Mouse (Mus musculus) MEL (cell line): Measurements from ENCODE around the gene Asic3. TPM values are rescaled to one million over a fixed set of nuclear protein-coding genes. Genes with fewer than 3 reads are reported as not detected.

ENCODE experiments used
- DNase-seq: peaks from one replicate; pipeline ENCODE4 v3.0.0; 2011; ENCODE audit warnings: low read depth, low spot score
- H3K27ac ChIP-seq: 2 replicates; pipeline ENCODE4 v1.5.1; 2012; ENCODE audit warnings: low read depth, mild to moderate bottlenecking, control low read depth, low read length, moderate library complexity; ENCODE audit not compliant: control insufficient read depth
- H3K27me3 ChIP-seq, 2 experiments: fragments of 150-350 bp in 1 of 2; sonication (generic) in 1 of 2; 2 replicates each; pipeline ENCODE4 v1.6.1; 2012; ENCODE audit warnings: low read length in 2 of 2, mild to moderate bottlenecking in 2 of 2, improper control_type of control experiment in 1 of 2, moderate library complexity in 1 of 2; ENCODE audit not compliant: insufficient read depth in 2 of 2, control insufficient read depth in 1 of 2
- H3K36me3 ChIP-seq, 2 experiments: 2 replicates each; pipeline ENCODE4 v1.6.1; 2012 to 2014; ENCODE audit warnings: low read length in 2 of 2, improper control_type of control experiment in 1 of 2, inconsistent platforms in 1 of 2, mild to moderate bottlenecking in 1 of 2; ENCODE audit not compliant: insufficient read depth in 2 of 2, control insufficient read depth in 1 of 2
- H3K4me1 ChIP-seq, 2 experiments: fragments of 150-350 bp in 1 of 2; sonication (generic) in 1 of 2; 2 replicates each; pipeline ENCODE4 v1.6.1; 2012; ENCODE audit warnings: low read length in 2 of 2, improper control_type of control experiment in 1 of 2, mild to moderate bottlenecking in 1 of 2; ENCODE audit not compliant: insufficient read depth in 2 of 2, control insufficient read depth in 1 of 2
- H3K4me3 ChIP-seq, 2 experiments: fragments of 150-350 bp in 1 of 2; sonication (generic) in 1 of 2; 2 replicates each; pipeline ENCODE4 v1.5.1; 2012; ENCODE audit warnings: low read depth in 2 of 2, low read length in 2 of 2, mild to moderate bottlenecking in 2 of 2, moderate library complexity in 2 of 2, control low read depth in 1 of 2, improper control_type of control experiment in 1 of 2; ENCODE audit not compliant: control insufficient read depth in 1 of 2, insufficient read depth in 1 of 2
- H3K79me2 ChIP-seq: 2 replicates; pipeline ENCODE4 v1.6.1; 2012; ENCODE audit warnings: mild to moderate bottlenecking, low read length, moderate library complexity; ENCODE audit not compliant: control insufficient read depth, poor library complexity, insufficient read depth
- H3K9ac ChIP-seq: 2 replicates; pipeline ENCODE4 v1.6.1; 2012; ENCODE audit warnings: low read depth, mild to moderate bottlenecking, control low read depth, low read length, moderate library complexity; ENCODE audit not compliant: control insufficient read depth, poor library complexity, severe bottlenecking
- H3K9me3 ChIP-seq: fragments of 150-350 bp; sonication (generic); replicated peaks from 2 replicates; pipeline ENCODE4 v1.6.1; 2012; ENCODE audit warnings: mild to moderate bottlenecking, low read length, improper control_type of control experiment, moderate library complexity; ENCODE audit not compliant: insufficient read depth
- BHLHE40 ChIP-seq: IDR thresholded peaks from 2 replicates; pipeline ENCODE4 v1.6.1; 2012; ENCODE audit warnings: low read depth, mild to moderate bottlenecking, inconsistent platforms, low read length, improper control_type of control experiment, borderline replicate concordance
- ELF1 ChIP-seq: IDR thresholded peaks from 2 replicates; pipeline ENCODE4 v1.6.1; 2014; ENCODE audit warnings: low read depth, mild to moderate bottlenecking, inconsistent platforms, low read length, improper control_type of control experiment, moderate library complexity
- ETS1 ChIP-seq: IDR thresholded peaks from 2 replicates; pipeline ENCODE4 v1.6.1; 2012; ENCODE audit warnings: low read depth, mild to moderate bottlenecking, inconsistent platforms, low read length, improper control_type of control experiment, moderate library complexity
- JUND ChIP-seq: IDR thresholded peaks from 2 replicates; pipeline ENCODE4 v1.6.1; 2011; ENCODE audit warnings: low read depth, mild to moderate bottlenecking, improper control_type of control experiment, low read length
- MYC ChIP-seq: IDR thresholded peaks from 2 replicates; pipeline ENCODE4 v1.6.1; 2011; ENCODE audit warnings: low read depth, mild to moderate bottlenecking, low read length, improper control_type of control experiment, moderate library complexity
- RAD21 ChIP-seq: IDR thresholded peaks from 2 replicates; pipeline ENCODE4 v1.6.1; 2011; ENCODE audit warnings: mild to moderate bottlenecking, low read depth, low read length, improper control_type of control experiment
- SIN3A ChIP-seq: IDR thresholded peaks from 2 replicates; pipeline ENCODE4 v1.6.1; 2012; ENCODE audit warnings: low read length, improper control_type of control experiment, inconsistent platforms
- TAL1 ChIP-seq: IDR thresholded peaks from 2 replicates; pipeline ENCODE4 v1.6.1; 2012; ENCODE audit warnings: mild to moderate bottlenecking, inconsistent platforms, low read length, moderate library complexity, mixed read lengths
- TBP ChIP-seq: IDR thresholded peaks from 2 replicates; pipeline ENCODE4 v1.8.0; 2011; ENCODE audit warnings: low read depth, low read length, improper control_type of control experiment
- TCF12 ChIP-seq: IDR thresholded peaks from 2 replicates; pipeline ENCODE4 v1.6.1; 2014; ENCODE audit warnings: low read depth, mild to moderate bottlenecking, inconsistent platforms, low read length, improper control_type of control experiment, moderate library complexity
- ZC3H11A ChIP-seq: IDR thresholded peaks from 2 replicates; pipeline ENCODE4 v1.6.1; 2012; ENCODE audit warnings: low read depth, mild to moderate bottlenecking, inconsistent platforms, low read length, improper control_type of control experiment
- polyA plus RNA-seq, 2 experiments: library from polyadenylated mRNA; stranded (reverse) in 1 of 2; unstranded in 1 of 2; fragments of >175 nt in 1 of 2; fragments of >200 nt in 1 of 2; gene quantifications; 2 replicates each; pipeline versions ENCODE4 v1.2.1 to v1.2.4; 2012; ENCODE audit warnings: low replicate concordance in 2 of 2, low read depth in 1 of 2; ENCODE audit not compliant: insufficient read length in 2 of 2, insufficient read depth in 1 of 2, missing spikeins in 1 of 2
- total RNA-seq: library from RNA; depleted of rRNA; stranded (reverse); fragments of 300-350 nt; gene quantifications from 2 replicates; pipeline ENCODE4 v1.2.3, GENCODE M21; 2012

Gene Asic3
- total and polyA plus RNA-seq, 3 experiments: 0.04 to 0.35 TPM; not detected in 1

DNA sequence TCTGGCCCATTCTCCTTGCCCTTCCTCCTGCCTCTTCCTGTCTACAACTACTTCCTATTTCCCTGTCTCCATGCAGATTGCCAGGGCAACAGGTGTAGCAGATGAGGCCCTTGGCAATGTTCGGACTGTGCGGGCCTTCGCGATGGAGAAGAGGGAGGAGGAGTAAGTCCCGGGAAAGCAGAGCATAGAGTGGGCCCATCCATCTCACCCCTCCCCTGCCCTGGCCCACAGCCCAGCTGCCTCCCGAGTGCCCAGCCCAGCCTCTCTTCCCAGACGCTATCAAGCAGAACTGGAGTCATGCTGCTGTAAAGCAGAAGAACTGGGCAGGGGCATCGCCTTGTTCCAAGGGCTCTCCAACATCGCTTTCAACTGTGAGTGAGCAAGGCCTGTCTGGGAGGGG, 11.2 kb upstream of the Asic3 start:
- TF ChIP-seq RAD21 (no peak), TBP (no peak)
- Histone ChIP-seq H3K36me3 (peaks cover 2 to 20% of the 10 kb centered on the region in 2 experiments; a peak in 3 of 4 replicates), H3K9ac (no peak overlapping the region), H3K79me2 (no peaks in the 10 kb centered on the region), H3K4me3 (no peak overlapping the region), H3K9me3 (no peaks in the 10 kb centered on the region), H3K4me1 (peaks cover 17 to 24% of the 10 kb centered on the region in 2 experiments), H3K27me3 (no peaks in the 10 kb centered on the region), H3K27ac (no peak overlapping the region)
- DNase-seq: no peak

DNA sequence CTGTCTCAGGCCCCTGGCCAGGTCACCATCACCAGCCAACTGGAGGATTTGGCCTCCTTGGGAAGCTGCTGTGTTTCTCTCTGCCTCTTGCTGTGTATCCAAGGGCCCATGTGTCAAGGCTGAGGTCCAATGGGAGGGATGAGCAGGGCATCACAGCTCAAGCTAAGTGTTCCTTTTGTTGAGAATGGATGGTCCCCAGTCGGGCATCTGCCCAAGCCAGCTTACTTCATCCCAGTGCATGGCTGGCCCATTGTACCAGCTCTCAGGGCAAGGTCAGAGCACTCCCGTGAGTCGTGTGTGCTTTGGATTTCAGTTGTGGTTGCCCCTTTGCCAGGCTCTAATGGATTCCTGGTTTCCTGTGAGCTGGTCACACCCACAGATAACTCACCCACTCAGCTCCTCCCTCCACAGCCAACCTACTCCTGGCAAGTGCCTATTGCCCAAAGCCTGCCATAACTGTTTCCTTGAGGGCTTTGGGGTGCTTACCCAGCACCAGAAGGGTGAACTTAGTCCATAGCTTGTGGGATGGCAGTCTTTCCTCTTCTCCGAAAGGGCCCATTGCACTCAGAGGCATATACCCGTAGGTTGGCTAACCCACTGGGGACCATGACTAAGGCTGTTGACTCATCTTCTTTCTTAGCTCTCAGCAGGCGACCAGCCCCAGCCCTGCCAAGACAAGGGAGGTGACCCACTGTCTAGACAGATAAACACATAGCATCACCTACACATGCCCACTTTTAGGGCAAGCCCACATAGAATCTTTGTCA, 8.4 kb upstream of the Asic3 start:
- no peaks in the 10 kb centered on the region for H3K9me3 ChIP-seq
- no peak overlapping the region for H3K9ac ChIP-seq
- H3K36me3 ChIP-seq: peaks cover 0 to 18% of the 10 kb centered on the region in 2 experiments; a peak in 3 of 4 replicates
- H3K79me2 ChIP-seq: no peaks in the 10 kb centered on the region
- DNase-seq: peak; percentile 73
- peak overlapping the region; percentile 40 for H3K27ac ChIP-seq
- H3K27me3 ChIP-seq: no peaks in the 10 kb centered on the region
- TF ChIP-seq TAL1 (peak; percentile 31; the same call in 1 of the 2 replicates), RAD21 (no peak), ETS1 (peak; percentile 16; the same call in 1 of the 2 replicates), TBP (peak; percentile 75)
- TF ChIP-seq, all 39 proteins: peak for 3
- H3K4me1 ChIP-seq: peaks cover 15 to 20% of the 10 kb centered on the region in 2 experiments
- H3K4me3 ChIP-seq: no peak overlapping the region

DNA sequence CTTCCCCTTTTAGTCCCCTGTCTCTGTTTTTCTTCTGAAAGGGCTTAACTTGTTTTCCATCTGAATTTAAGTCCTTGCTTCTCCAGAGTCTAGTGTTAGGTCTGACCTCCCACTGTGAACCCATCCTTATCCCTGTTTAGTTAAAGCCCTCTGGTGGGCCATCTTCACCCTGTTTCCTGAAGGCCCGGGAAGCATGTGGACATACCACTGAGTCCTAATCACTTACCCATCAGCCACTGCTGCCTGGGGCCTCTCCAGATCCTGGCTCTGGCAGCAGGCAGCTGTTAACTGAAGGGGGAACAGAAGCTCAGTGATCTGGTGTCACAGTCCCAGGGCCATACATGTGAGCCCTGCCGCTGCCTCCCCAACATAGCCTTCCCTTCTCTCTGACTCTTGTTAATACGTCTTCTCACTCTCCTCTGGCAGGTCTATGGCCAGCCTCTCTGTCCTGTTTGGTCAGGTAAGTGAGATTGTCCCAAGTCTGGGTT, 7.8 kb upstream of the Asic3 start:
- H3K27me3 ChIP-seq: no peaks in the 10 kb centered on the region
- H3K4me1 ChIP-seq: peaks cover 15 to 20% of the 10 kb centered on the region in 2 experiments
- no peak for TF ChIP-seq JUND
- TF ChIP-seq BHLHE40: 0 out of 2 replicates have a peak, but pooled peaks have one; percentile 8
- no peak for TF ChIP-seq ZC3H11A
- no peak for TF ChIP-seq TAL1
- no peak for TF ChIP-seq ELF1
- 0 out of 2 replicates have a peak, but pooled peaks have one; percentile 4 for TF ChIP-seq TCF12
- 0 out of 2 replicates have a peak, but pooled peaks have one; percentile 32 for TF ChIP-seq SIN3A
- 0 out of 2 replicates have a peak, but pooled peaks have one; percentile 15 for TF ChIP-seq MYC
- peaks cover 0 to 18% of the 10 kb centered on the region in 2 experiments; a peak in 3 of 4 replicates for H3K36me3 ChIP-seq
- H3K79me2 ChIP-seq: no peaks in the 10 kb centered on the region
- no peaks in the 10 kb centered on the region for H3K9me3 ChIP-seq
- H3K27ac ChIP-seq: peak overlapping the region; percentile 40
- peak; percentile 63 for DNase-seq
- no peak overlapping the region for H3K4me3 ChIP-seq
- H3K9ac ChIP-seq: no peak overlapping the region
